In the genomic region with DNA sequence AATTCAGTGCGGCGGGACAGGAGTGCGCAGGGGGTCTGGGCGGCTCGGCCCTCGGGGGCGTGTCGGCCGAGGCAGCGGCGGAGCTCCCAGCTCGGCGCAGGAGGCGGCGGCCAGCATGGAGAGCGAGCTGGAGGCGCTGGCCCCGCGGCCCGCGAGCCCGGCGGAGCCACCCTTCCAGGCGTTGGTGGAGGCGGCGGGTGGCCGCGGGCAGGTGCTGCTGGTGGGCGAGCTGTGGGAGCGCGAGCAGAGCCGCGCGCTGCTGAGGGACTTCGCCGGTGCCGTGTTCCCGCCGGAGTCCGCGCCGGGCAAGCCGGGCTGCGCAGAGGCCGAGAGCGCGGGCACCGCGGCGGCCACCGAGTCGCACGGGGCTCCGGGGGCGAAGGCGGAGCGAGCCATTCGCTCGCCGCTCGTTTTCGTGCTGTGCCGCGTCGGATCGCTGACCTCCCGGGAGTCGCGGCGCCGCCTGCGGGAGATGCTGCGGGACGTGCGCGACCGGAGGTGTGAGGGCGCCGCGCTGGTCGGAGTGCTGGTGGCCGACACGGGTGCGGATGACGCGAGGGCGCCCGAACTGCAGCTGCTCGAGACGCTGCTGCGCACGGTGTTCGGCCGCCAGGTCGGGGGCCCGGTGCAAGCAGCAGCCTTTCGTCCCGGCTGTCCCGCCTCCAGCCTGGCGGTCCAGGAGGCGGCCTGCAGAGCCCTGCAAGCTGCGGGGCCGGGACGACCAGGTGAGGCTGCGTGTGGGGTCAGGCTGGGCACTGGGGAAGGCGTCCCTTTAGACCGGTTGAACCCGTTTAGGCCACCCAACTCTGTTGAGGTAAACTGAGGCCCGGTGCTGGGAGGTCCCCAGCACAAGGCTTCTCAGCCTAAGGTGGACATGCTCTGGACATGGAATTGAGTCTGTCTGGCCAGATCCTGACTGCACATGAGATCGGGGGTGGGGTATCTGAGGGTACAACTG, we compare ENCODE assay signal across 9 mouse cellular contexts. TPM values are rescaled to one million over a fixed set of nuclear protein-coding genes. Genes with fewer than 3 reads are reported as not detected.
DNase-seq lines count a peak whose midpoint lies in the region; ATAC-seq and TF ChIP-seq lines count a peak whose summit lies in the region.
"Had no signal": no experiment of that assay in that cellular context is flagged by ENCODE, and none has a peak within 500 bp of the region (broad histone marks: within the 10 kb centered on the region; RNA-seq: fewer than 3 reads in every experiment).

A gene (plus strand): TSS at position 16 of the 958 bp plus-strand sequence.

- no peak within 1 kb of the TSS for H3K27ac ChIP-seq in forebrain, embryonic 11.5 days (ENCODE audit: low read depth, low read length)
- H3K27ac ChIP-seq in liver, embryonic 14.5 days = no peak within 1 kb of the TSS
- H3K27ac ChIP-seq in neural tube, embryonic 12.5 days = no peak within 1 kb of the TSS

- no peak for TF ChIP-seq CTCF in liver, embryonic 14.5 days (IDR thresholded peaks at IDR 0.05; ENCODE audit: low read depth)

- no peaks in the 10 kb centered on the region for H3K36me3 ChIP-seq in forebrain, embryonic 11.5 days (ENCODE audit: control insufficient read depth, insufficient read depth, low read length)
- no peaks in the 10 kb centered on the region for H3K36me3 ChIP-seq in liver, embryonic 14.5 days (replicated peaks; ENCODE audit: control insufficient read depth, insufficient read depth, low read depth)
- no peaks in the 10 kb centered on the region for H3K36me3 ChIP-seq in neural tube, embryonic 12.5 days

- H3K4me2 ChIP-seq in forebrain, embryonic 11.5 days (ENCODE audit: low read depth, low read length, severe bottlenecking) = peak within 1 kb of the TSS; percentile 97
- peak within 1 kb of the TSS; percentile 41 for H3K4me2 ChIP-seq in liver, embryonic 14.5 days (ENCODE audit: low read depth)
- peak within 1 kb of the TSS; percentile 99 for H3K4me2 ChIP-seq in neural tube, embryonic 12.5 days (replicated peaks)

- peak within 1 kb of the TSS; percentile 50 for H3K4me3 ChIP-seq in forebrain, embryonic 11.5 days (ENCODE audit: low read depth, low read length)
- H3K4me3 ChIP-seq in liver, embryonic 14.5 days (ENCODE audit: insufficient read depth in 1 of 2, low read depth in 2 of 2, low read length in 2 of 2) = peak within 1 kb of the TSS; percentile 43 to 53
- H3K4me3 ChIP-seq in neural tube, embryonic 12.5 days = peak within 1 kb of the TSS; percentile 59
- H3K4me3 ChIP-seq: myocyte had no signal

- peak; percentile 81 for ATAC-seq in forebrain, embryonic 11.5 days (replicated peaks; ENCODE audit: low FRiP score)
- ATAC-seq in inflammation-experienced regulatory T-cells, adult 6 months = peak; percentile 28
- peak; percentile 48 for ATAC-seq in liver, embryonic 14.5 days (ENCODE audit: insufficient read depth)
- peak; percentile 89 for ATAC-seq in neural tube, embryonic 12.5 days (ENCODE audit: low FRiP score, low read depth)

- H3K4me1 ChIP-seq in forebrain, embryonic 11.5 days (replicated peaks; ENCODE audit: control insufficient read depth, insufficient read depth, low read length) = no peaks in the 10 kb centered on the region; the same call in 1 of the 2 replicates
- no peaks in the 10 kb centered on the region; a peak in 1 of 4 replicates for H3K4me1 ChIP-seq in liver, embryonic 14.5 days (replicated peaks; ENCODE audit: control insufficient read depth in 2 of 2, insufficient read depth in 2 of 2, low read length in 1 of 2)
- H3K4me1 ChIP-seq in neural tube, embryonic 12.5 days = 0 out of 2 replicates have a peak, but pooled peaks cover 3% of the 10 kb centered on the region

- peaks cover 29% of the 10 kb centered on the region for H3K27me3 ChIP-seq in forebrain, embryonic 11.5 days (ENCODE audit: control insufficient read depth, insufficient read depth, low read length)
- H3K27me3 ChIP-seq in liver, embryonic 14.5 days (ENCODE audit: control insufficient read depth, insufficient read depth, low read length) = peaks cover 44% of the 10 kb centered on the region
- peaks cover 46% of the 10 kb centered on the region for H3K27me3 ChIP-seq in neural tube, embryonic 12.5 days (replicated peaks)

- under 1% methylated on average over 92 of the region's 110 CpGs for WGBS in forebrain, embryonic 11.5 days
- 2% methylated on average over 108 of the region's 110 CpGs for WGBS in liver, embryonic 14.5 days (ENCODE audit: insufficient replicate concordance)
- under 1% methylated on average over 106 of the region's 110 CpGs for WGBS in neural tube, embryonic 12.5 days

- no peak for TF ChIP-seq EP300 in liver, embryonic 14.5 days (IDR thresholded peaks at IDR 0.05; ENCODE audit: low read depth)

- H3K9ac ChIP-seq in forebrain, embryonic 11.5 days (ENCODE audit: low read length) = peak within 1 kb of the TSS; percentile 56
- peak within 1 kb of the TSS; percentile 32 for H3K9ac ChIP-seq in liver, embryonic 14.5 days (replicated peaks)
- H3K9ac ChIP-seq in neural tube, embryonic 12.5 days = peak within 1 kb of the TSS; percentile 66

- peak; percentile 49 for DNase-seq in kidney, adult 18-20 months
- no peak for DNase-seq in kidney, adult 9 months
- DNase-seq in adrenal gland, postnatal 10 days = peak; percentile 56
- DNase-seq in forebrain, embryonic 11.5 days (ENCODE audit: low spot score) = peak; percentile 77
- no peak for DNase-seq in liver, embryonic 14.5 days (ENCODE audit: low read depth in 3 of 3, low spot score in 3 of 3)
- no peak for DNase-seq in ovary, postnatal 14 days (ENCODE audit: low spot score)

- H3K9me3 ChIP-seq in forebrain, embryonic 11.5 days (ENCODE audit: control insufficient read depth, low read length) = no peaks in the 10 kb centered on the region
- H3K9me3 ChIP-seq in liver, embryonic 14.5 days (ENCODE audit: control insufficient read depth, low read length) = no peaks in the 10 kb centered on the region
- H3K9me3 ChIP-seq in neural tube, embryonic 12.5 days = peaks cover 8% of the 10 kb centered on the region; the same call in 1 of the 2 replicates

RNA-seq across cellular contexts. Expression of the gene that starts here (rescaled TPM):
- 1 to 10 TPM; 3.7 to 8.0 TPM for total RNA-seq in adrenal gland, postnatal 10 days (2021)
- 0.07 and 0.36 TPM in 2 replicates for polyA plus RNA-seq in forebrain, embryonic 11.5 days (2014; fragmentation: Nextera tagmentation; extraction: Ambion mirVana)
- polyA plus RNA-seq in inflammation-experienced regulatory T-cells, adult 6 months (2017; shearing (Covaris generic)) = not detected
- polyA plus RNA-seq in liver, embryonic 14.5 days (2012; rRNA removed) = 12.1 and 12.3 TPM in 2 replicates
- polyA plus RNA-seq in liver, embryonic 14.5 days (2014; fragmentation: Nextera tagmentation; extraction: Ambion mirVana) = 15.5 and 22.8 TPM in 2 replicates
- 1.1 and 1.6 TPM in 2 replicates for polyA plus RNA-seq in neural tube, embryonic 12.5 days (2016; fragmentation: Nextera tagmentation; extraction: Ambion mirVana)
- polyA plus RNA-seq: myocyte had no signal

Comparison
In these comparisons a context has a peak if more than half of its experiments do, and no peak if none do; other contexts are left out.
1. DNase-seq: peak in kidney, adult 18-20 months (single experiment) and adrenal gland, postnatal 10 days (single experiment); none in kidney, adult 9 months (single experiment), liver, embryonic 14.5 days (0 of 3) and ovary, postnatal 14 days (single experiment).
2. Peak in DNase-seq, ATAC-seq, H3K4me3 ChIP-seq, H3K9ac ChIP-seq and H3K4me2 ChIP-seq in forebrain, embryonic 11.5 days; RNA of the gene not detected or under 1 TPM.
3. Peak in ATAC-seq in inflammation-experienced regulatory T-cells, adult 6 months; RNA of the gene not detected or under 1 TPM.
4. ATAC-seq: peak in every context shown above with its lines; median percentile 89 in neural tube, embryonic 12.5 days; 81 in forebrain, embryonic 11.5 days; 48 in liver, embryonic 14.5 days; 28 in inflammation-experienced regulatory T-cells, adult 6 months.
5. H3K4me2 ChIP-seq: peak in every context shown above with its lines; median percentile 99 in neural tube, embryonic 12.5 days; 97 in forebrain, embryonic 11.5 days; 41 in liver, embryonic 14.5 days.
6. Peak in every context shown above with its lines, with median percentiles within 50 percentile points of each other: H3K4me3 ChIP-seq and H3K9ac ChIP-seq.